Mouse (Mus musculus) embryonic facial prominence, embryonic 12.5 days (tissue): ENCODE results near the gene Scnn1a. TPM values are rescaled to one million over a fixed set of nuclear protein-coding genes. Genes with fewer than 3 reads are reported as not detected.
A peak's percentile ranks its signal among the peaks of the same experiment; 100 is the strongest.

Experiments used
- ATAC-seq: fragments of 200-750 bp; cut with Nextera tagmentation; 2 replicates; pipeline ENCODE4 v1.8.0; 2017; ENCODE audit not compliant: insufficient number of reproducible peaks, insufficient read depth, low FRiP score, low TSS enrichment
- H3K27ac ChIP-seq: fragments of 300-500 bp; sonication (generic); 2 replicates; pipeline ENCODE4 v1.5.1; 2016; ENCODE audit warnings: mild to moderate bottlenecking
- H3K27me3 ChIP-seq: fragments of 300-500 bp; sonication (generic); 2 replicates; pipeline ENCODE4 v1.6.1; 2016; ENCODE audit warnings: mild to moderate bottlenecking, moderate library complexity
- H3K36me3 ChIP-seq: fragments of 300-500 bp; sonication (generic); 2 replicates; pipeline ENCODE4 v1.6.1; 2016; ENCODE audit warnings: mild to moderate bottlenecking
- H3K4me1 ChIP-seq: fragments of 300-500 bp; sonication (generic); 2 replicates; pipeline ENCODE4 v1.6.1; 2016
- H3K4me2 ChIP-seq: fragments of 300-500 bp; sonication (generic); replicated peaks from 2 replicates; pipeline ENCODE4 v1.6.1; 2016; ENCODE audit warnings: mild to moderate bottlenecking, moderate library complexity
- H3K4me3 ChIP-seq: fragments of 300-500 bp; sonication (generic); 2 replicates; pipeline ENCODE4 v1.5.1; 2016; ENCODE audit warnings: mild to moderate bottlenecking
- H3K9ac ChIP-seq: fragments of 300-500 bp; sonication (generic); 2 replicates; pipeline ENCODE4 v1.6.1; 2016; ENCODE audit warnings: mild to moderate bottlenecking, moderate library complexity
- H3K9me3 ChIP-seq: fragments of 300-500 bp; sonication (generic); 2 replicates; pipeline ENCODE4 v1.6.1; 2016; ENCODE audit warnings: mild to moderate bottlenecking, moderate library complexity
- WGBS: fragments of 180-500 bp; shearing (Covaris S2); methylation state at CpG from one replicate; pipeline ENCODE4 v1.1.7; 2016; 5-methylcytosine and 5-hydroxymethylcytosine counted together
- polyA plus RNA-seq: library from polyadenylated mRNA; unstranded; fragments of >200 nt; fragmentation: Nextera tagmentation; extraction: Ambion mirVana; gene quantifications from 2 replicates; pipeline ENCODE4 v1.2.1, GENCODE M21; 2016

The Scnn1a gene
- polyA plus RNA-seq, 1 experiment from 2014 or later: 1.1 TPM

GRCm38 (mm10) chr6:125328243-125328642 lies 7.8 kb downstream of the Scnn1a start:
- no peak overlapping the region for H3K27ac ChIP-seq
- H3K9ac ChIP-seq: no peak overlapping the region
- no peaks in the 10 kb centered on the region for H3K36me3 ChIP-seq
- H3K27me3 ChIP-seq: no peaks in the 10 kb centered on the region
- 0 out of 2 replicates have a peak, but pooled peaks have one; percentile 12 for ATAC-seq
- H3K9me3 ChIP-seq: no peaks in the 10 kb centered on the region
- H3K4me1 ChIP-seq: peaks cover 12% of the 10 kb centered on the region
- H3K4me2 ChIP-seq: no peak overlapping the region
- H3K4me3 ChIP-seq: no peak overlapping the region
- WGBS: 76% methylated on average over 5 of the region's 5 CpGs

- Histone ChIP-seq H3K4me3 (peak overlapping the region; percentile 47), H3K27me3 (no peaks in the 10 kb centered on the region), H3K27ac (peak overlapping the region; percentile 38; the same call in 1 of the 2 replicates), H3K4me1 (peaks cover 15% of the 10 kb centered on the region), H3K36me3 (no peaks in the 10 kb centered on the region), H3K9me3 (no peaks in the 10 kb centered on the region), H3K4me2 (peak overlapping the region; percentile 67), H3K9ac (peak overlapping the region; percentile 42)
- WGBS: under 1% methylated on average over 39 of the region's 39 CpGs
- ATAC-seq: peak; percentile 77
Measured at GRCm38 (mm10) chr6:125330626-125331326, 10.3 kb downstream of the Scnn1a start.

GRCm38 (mm10) chr6:125333112-125333899 lies 12.8 kb downstream of the Scnn1a start:
- 68% methylated on average over 14 of the region's 14 CpGs for WGBS
- peaks cover 15% of the 10 kb centered on the region for H3K4me1 ChIP-seq
- ATAC-seq: no peak

GRCm38 (mm10) chr6:125334356-125334755 lies 13.9 kb downstream of the Scnn1a start:
- 59% methylated on average over 2 of the region's 2 CpGs for WGBS
- no peaks in the 10 kb centered on the region for H3K36me3 ChIP-seq
- H3K4me1 ChIP-seq: peaks cover 15% of the 10 kb centered on the region
- H3K9me3 ChIP-seq: no peaks in the 10 kb centered on the region
- H3K9ac ChIP-seq: no peak overlapping the region
- H3K4me2 ChIP-seq: no peak overlapping the region
- no peak overlapping the region for H3K27ac ChIP-seq
- no peak overlapping the region for H3K4me3 ChIP-seq
- ATAC-seq: no peak
- H3K27me3 ChIP-seq: no peaks in the 10 kb centered on the region

More at GRCm38 (mm10) chr6:125333112-125333899, 12.8 kb downstream of the Scnn1a start:
- H3K27me3 ChIP-seq: no peaks in the 10 kb centered on the region
- no peak overlapping the region for H3K4me3 ChIP-seq
- H3K9ac ChIP-seq: no peak overlapping the region
- H3K9me3 ChIP-seq: no peaks in the 10 kb centered on the region
- no peak overlapping the region for H3K4me2 ChIP-seq
- no peaks in the 10 kb centered on the region for H3K36me3 ChIP-seq
- no peak overlapping the region for H3K27ac ChIP-seq

- Histone ChIP-seq H3K4me2 (no peak overlapping the region), H3K9ac (no peak overlapping the region), H3K4me1 (peaks cover 25% of the 10 kb centered on the region), H3K36me3 (no peaks in the 10 kb centered on the region), H3K27ac (0 out of 2 replicates have a peak overlapping the region, but pooled peaks have one; percentile 20), H3K27me3 (no peaks in the 10 kb centered on the region), H3K4me3 (no peak overlapping the region), H3K9me3 (no peaks in the 10 kb centered on the region)
- no peak for ATAC-seq
- WGBS: 64% methylated on average over 9 of the region's 9 CpGs
Measured at GRCm38 (mm10) chr6:125338791-125339660, 18.6 kb downstream of the Scnn1a start.

- no peak overlapping the region for H3K4me2 ChIP-seq
- H3K4me3 ChIP-seq: no peak overlapping the region
- H3K9ac ChIP-seq: no peak overlapping the region
- 62% methylated on average over 5 of the region's 5 CpGs for WGBS
- no peak for ATAC-seq
- no peaks in the 10 kb centered on the region for H3K36me3 ChIP-seq
- no peaks in the 10 kb centered on the region for H3K27me3 ChIP-seq
- peak overlapping the region; percentile 54 for H3K27ac ChIP-seq
- H3K9me3 ChIP-seq: no peaks in the 10 kb centered on the region
- peaks cover 23% of the 10 kb centered on the region; the same call in 1 of the 2 replicates for H3K4me1 ChIP-seq
Measured at GRCm38 (mm10) chr6:125340244-125340643, 19.8 kb downstream of the Scnn1a start.

GRCm38 (mm10) chr6:125342198-125342597 lies 21.7 kb downstream of the Scnn1a start:
- H3K4me3 ChIP-seq: no peak overlapping the region
- ATAC-seq: no peak
- no peaks in the 10 kb centered on the region for H3K27me3 ChIP-seq
- no peak overlapping the region for H3K9ac ChIP-seq
- no peak overlapping the region for H3K27ac ChIP-seq
- H3K36me3 ChIP-seq: no peaks in the 10 kb centered on the region
- WGBS: 73% methylated on average over 3 of the region's 3 CpGs
- H3K4me2 ChIP-seq: no peak overlapping the region
- no peaks in the 10 kb centered on the region for H3K9me3 ChIP-seq
- peaks cover 23% of the 10 kb centered on the region; the same call in 1 of the 2 replicates for H3K4me1 ChIP-seq

GRCm38 (mm10) chr6:125344084-125344483 lies 23.6 kb downstream of the Scnn1a start:
- H3K27me3 ChIP-seq: no peaks in the 10 kb centered on the region
- no peak overlapping the region for H3K4me2 ChIP-seq
- H3K9me3 ChIP-seq: no peaks in the 10 kb centered on the region
- no peak overlapping the region for H3K9ac ChIP-seq
- no peak overlapping the region for H3K4me3 ChIP-seq
- no peak for ATAC-seq
- no peaks in the 10 kb centered on the region for H3K36me3 ChIP-seq
- H3K4me1 ChIP-seq: peaks cover 31% of the 10 kb centered on the region
- 30% methylated on average over 8 of the region's 8 CpGs for WGBS
- H3K27ac ChIP-seq: no peak overlapping the region

- Histone ChIP-seq H3K9me3 (no peaks in the 10 kb centered on the region), H3K27me3 (no peaks in the 10 kb centered on the region), H3K27ac (no peak overlapping the region), H3K4me2 (no peak overlapping the region), H3K4me1 (peaks cover 33% of the 10 kb centered on the region), H3K36me3 (no peaks in the 10 kb centered on the region), H3K9ac (no peak overlapping the region), H3K4me3 (no peak overlapping the region)
- ATAC-seq: no peak
- 58% methylated on average over 4 of the region's 4 CpGs for WGBS
Measured at GRCm38 (mm10) chr6:125344866-125345265, 24.4 kb downstream of the Scnn1a start.

GRCm38 (mm10) chr6:125345625-125346024 lies 25.2 kb downstream of the Scnn1a start:
- no peaks in the 10 kb centered on the region for H3K36me3 ChIP-seq
- WGBS: 63% methylated on average over 1 of the region's 1 CpGs

GRCm38 (mm10) chr6:125346029-125346428 lies 25.6 kb downstream of the Scnn1a start:
- H3K4me2 ChIP-seq: no peak overlapping the region
- no peak overlapping the region for H3K4me3 ChIP-seq
- no peaks in the 10 kb centered on the region for H3K36me3 ChIP-seq
- H3K9me3 ChIP-seq: no peaks in the 10 kb centered on the region
- ATAC-seq: no peak
- no peaks in the 10 kb centered on the region for H3K27me3 ChIP-seq
- peaks cover 26% of the 10 kb centered on the region for H3K4me1 ChIP-seq
- H3K27ac ChIP-seq: no peak overlapping the region
- 59% methylated on average over 2 of the region's 2 CpGs for WGBS
- H3K9ac ChIP-seq: no peak overlapping the region

More at GRCm38 (mm10) chr6:125345625-125346024, 25.2 kb downstream of the Scnn1a start:
- Histone ChIP-seq H3K4me1 (peaks cover 26% of the 10 kb centered on the region), H3K4me2 (no peak overlapping the region), H3K9ac (no peak overlapping the region), H3K27me3 (no peaks in the 10 kb centered on the region), H3K27ac (no peak overlapping the region), H3K4me3 (no peak overlapping the region), H3K9me3 (no peaks in the 10 kb centered on the region)
- no peak for ATAC-seq
